Comparison of ENCODE assay signal across 8 mouse cellular contexts in the genomic region with DNA sequence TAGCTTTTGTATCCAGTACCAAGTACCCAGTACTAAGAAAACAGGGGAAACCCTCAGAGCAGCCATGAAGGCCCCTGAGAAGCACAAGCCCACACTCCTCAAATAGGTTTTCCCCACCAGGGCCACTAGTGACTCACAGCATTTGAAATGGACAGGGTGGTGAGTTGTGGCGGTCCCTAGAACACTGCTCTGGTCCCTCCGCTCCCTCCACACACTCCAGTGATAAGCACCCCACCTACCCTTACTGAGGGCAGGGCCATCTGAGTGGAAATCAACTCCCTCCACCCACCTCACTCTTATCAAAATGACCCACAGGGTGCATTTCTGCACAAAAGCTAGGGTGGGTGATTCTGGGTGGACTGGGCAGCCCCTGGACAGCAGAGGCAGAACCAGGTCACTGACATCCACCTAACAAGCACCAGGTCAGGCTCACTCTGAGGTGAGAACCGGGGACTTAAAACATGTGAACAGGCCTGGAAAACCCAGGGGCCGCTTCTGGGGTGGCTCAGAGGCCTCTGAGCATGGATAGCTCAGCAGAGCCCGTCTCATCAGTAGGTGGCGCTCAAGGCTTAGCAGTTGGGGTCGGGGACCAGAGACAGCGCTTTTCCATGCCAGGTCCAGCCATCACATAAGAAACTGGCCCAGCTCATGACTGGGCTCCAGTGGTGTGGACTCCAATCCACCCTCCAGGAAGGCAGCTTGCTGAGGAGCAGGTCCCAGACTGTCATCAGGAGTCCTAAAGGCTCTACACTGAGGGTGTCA. TPM values are rescaled to one million over a fixed set of nuclear protein-coding genes. Genes with fewer than 3 reads are reported as not detected.
A peak's percentile ranks its signal among the peaks of the same experiment; 100 is the strongest.
DNase-seq lines count a peak whose midpoint lies in the region; ATAC-seq lines count a peak whose summit lies in the region.

No protein-coding gene starts in this region.

- ATAC-seq in inflammation-experienced regulatory T-cells, adult 6 months = peak; percentile 35
- peak; percentile 80 for ATAC-seq in megakaryocyte-erythroid progenitor cell, adult 5-6 weeks (replicated peaks; ENCODE audit: low FRiP score, low TSS enrichment, poor library complexity, severe bottlenecking)

- peak; percentile 92 for DNase-seq in NIH3T3 (ENCODE audit: low read depth)
- peak; percentile 97 to 99 for DNase-seq in cerebellum, postnatal 10 days
- DNase-seq in frontal cortex, postnatal 36 days (ENCODE audit: low spot score in 2 of 2) = peak; percentile 77 to 78
- DNase-seq in left cerebral cortex, adult 9 months (ENCODE audit: low spot score in 2 of 2) = peak; percentile 14 to 79
- peak; percentile 45 to 50 for DNase-seq in right cerebral cortex, postnatal 36 days (ENCODE audit: low spot score in 2 of 2)
- DNase-seq in urinary bladder, postnatal 4 days (ENCODE audit: low spot score in 2 of 2) = peak; percentile 72 to 89

RNA-seq across cellular contexts. Expression of gene Tpcn2, which starts 30.9 kb away (rescaled TPM):
- polyA plus RNA-seq in inflammation-experienced regulatory T-cells, adult 6 months (2017; shearing (Covaris generic)) = 1 to 10 TPM; 6.9 to 7.6 (median 7.6) TPM
- total RNA-seq in megakaryocyte-erythroid progenitor cell, adult 5-6 weeks (2014; fragmentation: Nextera tagmentation) = 17.2 and 19.8 TPM in 2 replicates
- 2.8 and 3.6 TPM in 2 replicates for total RNA-seq in megakaryocyte-erythroid progenitor cell, adult 5-6 weeks (2017)

RNA-seq across cellular contexts. Expression of gene 1810010D01Rik, which starts 45.0 kb away (rescaled TPM):
- not detected for polyA plus RNA-seq in inflammation-experienced regulatory T-cells, adult 6 months (2017; shearing (Covaris generic))
- 0.45 TPM in 1 of 2 replicates, not detected in the other for total RNA-seq in megakaryocyte-erythroid progenitor cell, adult 5-6 weeks (2014; fragmentation: Nextera tagmentation)
- total RNA-seq in megakaryocyte-erythroid progenitor cell, adult 5-6 weeks (2017) = not detected in 2 replicates

RNA-seq across cellular contexts. Expression of gene Mrgprf, which starts 47.7 kb away (rescaled TPM):
- not detected for polyA plus RNA-seq in inflammation-experienced regulatory T-cells, adult 6 months (2017; shearing (Covaris generic))
- not detected in 2 replicates for total RNA-seq in megakaryocyte-erythroid progenitor cell, adult 5-6 weeks (2014; fragmentation: Nextera tagmentation)
- total RNA-seq in megakaryocyte-erythroid progenitor cell, adult 5-6 weeks (2017) = not detected in 2 replicates

Comparison
In these comparisons a context has a peak if more than half of its experiments do, and no peak if none do; other contexts are left out.
1. Peak in every context shown above with its lines: DNase-seq and ATAC-seq.
2. DNase-seq: peak in every context shown above with its lines; median percentile 98 in cerebellum, postnatal 10 days; 92 in NIH3T3; 80 in urinary bladder, postnatal 4 days; 78 in frontal cortex, postnatal 36 days; 48 in right cerebral cortex, postnatal 36 days; 46 in left cerebral cortex, adult 9 months.